ENCODE assay signal across 16 mouse cellular contexts in genomic region chr9:43015786-43016185, GRCm38 (mm10).
A peak's percentile ranks its signal among the peaks of the same experiment; 100 is the strongest.
DNase-seq lines count a peak whose midpoint lies in the region; TF ChIP-seq lines count a peak whose summit lies in the region.
"Had no signal": no experiment of that assay in that cellular context is flagged by ENCODE, and none has a peak within 500 bp of the region (broad histone marks: within the 10 kb centered on the region; RNA-seq: fewer than 3 reads in every experiment).

No protein-coding gene starts in this region.

- no peak overlapping the region for H3K27ac ChIP-seq in cerebellum, adult 2 months (ENCODE audit: insufficient read depth, low read length)
- H3K27ac ChIP-seq in layer of hippocampus, adult 2 months = peak overlapping the region; percentile 67; the same call in 1 of the 2 replicates
- H3K27ac ChIP-seq in limb, embryonic 10.5 days = no peak overlapping the region
- H3K27ac ChIP-seq: hindbrain, embryonic 10.5 days; midbrain, embryonic 15.5 days; neural tube, embryonic 15.5 days had no signal

- no peak overlapping the region for H3K4me3 ChIP-seq in cerebellum, adult 2 months (replicated peaks; ENCODE audit: insufficient read depth, low read depth, low read length)
- no peak overlapping the region for H3K4me3 ChIP-seq in layer of hippocampus, adult 2 months
- no peak overlapping the region for H3K4me3 ChIP-seq in limb, embryonic 10.5 days
- H3K4me3 ChIP-seq: hindbrain, embryonic 10.5 days; midbrain, embryonic 15.5 days; neural tube, embryonic 15.5 days had no signal

- TF ChIP-seq CTCF in cerebellum, adult 2 months (IDR thresholded peaks at IDR 0.05; ENCODE audit: borderline replicate concordance, insufficient read depth, low read depth, low read length) = 0 out of 2 replicates have a peak, but pooled peaks have one; percentile 12
- TF ChIP-seq CTCF in layer of hippocampus, adult 2 months (conservative IDR thresholded peaks at IDR 0.05) = peak; percentile 61

- no peaks in the 10 kb centered on the region for H3K9me3 ChIP-seq in limb, embryonic 10.5 days (replicated peaks)
- H3K9me3 ChIP-seq: hindbrain, embryonic 10.5 days; midbrain, embryonic 15.5 days; neural tube, embryonic 15.5 days had no signal

- no peaks in the 10 kb centered on the region for H3K4me1 ChIP-seq in cerebellum, adult 2 months (ENCODE audit: control insufficient read depth, insufficient read depth, low read length)
- no peaks in the 10 kb centered on the region for H3K4me1 ChIP-seq in limb, embryonic 10.5 days
- H3K4me1 ChIP-seq: hindbrain, embryonic 10.5 days; midbrain, embryonic 15.5 days; neural tube, embryonic 15.5 days had no signal

- 90% methylated on average over 5 of the region's 5 CpGs for WGBS in cerebellum, adult 2 months
- WGBS in limb, embryonic 10.5 days = 90% methylated on average over 5 of the region's 5 CpGs

- H3K36me3 ChIP-seq in limb, embryonic 10.5 days = peaks cover 61% of the 10 kb centered on the region

- no peak for TF ChIP-seq POLR2A in cerebellum, adult 2 months (IDR thresholded peaks at IDR 0.05; ENCODE audit: borderline replicate concordance, insufficient read depth, low read length)

- no peak for DNase-seq in cerebellum, adult 2 months
- no peak for DNase-seq in cerebellum, adult 9-10 months
- no peak for DNase-seq in layer of hippocampus, adult 2 months (ENCODE audit: low spot score in 2 of 2)
- no peak for DNase-seq in layer of hippocampus, adult 9-10 months (ENCODE audit: low spot score)
- DNase-seq in 416B (ENCODE audit: low read depth) (peak; percentile 44), ZHBTc4 (ENCODE audit: low read depth, low spot score) (peak; percentile 58)
- DNase-seq in neural tube, embryonic 10.5 days (ENCODE audit: extremely low spot score, low spot score) = no peak
- DNase-seq in limb, embryonic 10.5 days (ENCODE audit: low spot score) = no peak
- DNase-seq: B cell, adult 2 months; cerebellum, adult 11 months; kidney, adult 8-10 months; left cerebral cortex, postnatal 4 days; thymus, adult 2 months had no signal

- H3K27me3 ChIP-seq in cerebellum, adult 2 months (ENCODE audit: control insufficient read depth, insufficient read depth, low read length) = no peaks in the 10 kb centered on the region
- no peaks in the 10 kb centered on the region for H3K27me3 ChIP-seq in limb, embryonic 10.5 days (ENCODE audit: low read depth, poor library complexity, severe bottlenecking)
- H3K27me3 ChIP-seq: midbrain, embryonic 15.5 days; neural tube, embryonic 15.5 days had no signal

Comparison
In these comparisons a context has a peak if more than half of its experiments do, and no peak if none do; other contexts are left out.
1. DNase-seq: peak in 416B (single experiment) and ZHBTc4 (single experiment); none in cerebellum, adult 2 months (0 of 2), cerebellum, adult 9-10 months (single experiment), layer of hippocampus, adult 2 months (0 of 2), layer of hippocampus, adult 9-10 months (single experiment), neural tube, embryonic 10.5 days (single experiment) and limb, embryonic 10.5 days (single experiment).